20 mouse cellular contexts compared by ENCODE assay signal in the genomic region with DNA sequence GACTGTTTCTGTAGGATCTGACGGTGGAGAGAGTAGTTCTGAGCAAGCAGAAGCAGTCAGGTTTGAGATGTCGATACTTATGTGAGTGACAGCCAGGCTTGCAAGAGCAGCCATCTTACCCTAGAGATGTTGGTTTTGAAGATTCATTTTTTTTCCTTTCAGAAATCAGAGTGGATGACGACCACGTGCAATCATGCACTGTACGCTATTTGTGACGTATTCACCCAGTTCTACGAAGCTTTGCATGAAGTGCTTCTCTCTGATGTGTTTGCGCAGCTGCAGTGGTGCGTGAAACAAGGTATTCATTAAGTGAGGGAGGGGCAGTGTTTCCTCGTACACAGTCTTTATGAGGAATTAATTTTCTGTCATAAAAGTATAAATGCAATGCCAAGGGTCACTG.
"Had no signal": no experiment of that assay in that cellular context is flagged by ENCODE, and none has a peak within 500 bp of the region (broad histone marks: within the 10 kb centered on the region; RNA-seq: fewer than 3 reads in every experiment).

No protein-coding gene starts in this region.

- ATAC-seq: inflammation-experienced regulatory T-cells, adult 6 months; lung, postnatal 0 days; midbrain, embryonic 13.5 days; midbrain, embryonic 16.5 days had no signal

- DNase-seq: kidney, adult 11 months; kidney, adult 8-10 months; kidney, postnatal 10 days; kidney, postnatal 4 days; layer of hippocampus, adult 9-11 months; liver; liver, embryonic 13.5 days; lung, embryonic 14.5 days; right cerebral cortex, adult 18-20 months; right cerebral cortex, postnatal 25 days; thymus, postnatal 25 days had no signal

- H3K9me3 ChIP-seq: kidney, embryonic 15.5 days; limb, embryonic 10.5 days; limb, embryonic 13.5 days; liver, embryonic 13.5 days; midbrain, embryonic 13.5 days; stomach, embryonic 15.5 days had no signal

- H3K27me3 ChIP-seq: kidney, embryonic 15.5 days; limb, embryonic 13.5 days; liver, embryonic 13.5 days; midbrain, embryonic 13.5 days; stomach, embryonic 15.5 days had no signal

- H3K27ac ChIP-seq: kidney, embryonic 15.5 days; limb, embryonic 10.5 days; limb, embryonic 13.5 days; liver, embryonic 13.5 days; macrophage; midbrain, embryonic 13.5 days; stomach, embryonic 15.5 days had no signal

- H3K4me3 ChIP-seq: kidney, embryonic 15.5 days; limb, embryonic 10.5 days; limb, embryonic 13.5 days; liver, embryonic 13.5 days; midbrain, embryonic 13.5 days; stomach, embryonic 15.5 days had no signal

- H3K9ac ChIP-seq: kidney, embryonic 15.5 days; limb, embryonic 13.5 days; liver, embryonic 13.5 days; lung, embryonic 14.5 days; midbrain, embryonic 13.5 days; stomach, embryonic 15.5 days had no signal

- H3K4me2 ChIP-seq: kidney, embryonic 15.5 days; limb, embryonic 13.5 days; liver, embryonic 13.5 days; lung, embryonic 14.5 days; midbrain, embryonic 13.5 days; stomach, embryonic 15.5 days had no signal

- H3K4me1 ChIP-seq: kidney, embryonic 15.5 days; limb, embryonic 10.5 days; limb, embryonic 13.5 days; liver, embryonic 13.5 days; midbrain, embryonic 13.5 days; stomach, embryonic 15.5 days had no signal
